Mouse (Mus musculus) liver, postnatal 0 days (tissue): ENCODE data around the gene F2r.

Source experiments
- CTCF ChIP-seq: sonication (generic); IDR thresholded peaks from 2 replicates; pipeline ENCODE4 v1.5.1; 2016; ENCODE audit warnings: antibody characterized with exemption, low read depth
- EP300 ChIP-seq: IDR thresholded peaks from 2 replicates; pipeline ENCODE4 v1.6.1; 2016; ENCODE audit warnings: antibody characterized with exemption, low read depth, mild to moderate bottlenecking

DNA sequence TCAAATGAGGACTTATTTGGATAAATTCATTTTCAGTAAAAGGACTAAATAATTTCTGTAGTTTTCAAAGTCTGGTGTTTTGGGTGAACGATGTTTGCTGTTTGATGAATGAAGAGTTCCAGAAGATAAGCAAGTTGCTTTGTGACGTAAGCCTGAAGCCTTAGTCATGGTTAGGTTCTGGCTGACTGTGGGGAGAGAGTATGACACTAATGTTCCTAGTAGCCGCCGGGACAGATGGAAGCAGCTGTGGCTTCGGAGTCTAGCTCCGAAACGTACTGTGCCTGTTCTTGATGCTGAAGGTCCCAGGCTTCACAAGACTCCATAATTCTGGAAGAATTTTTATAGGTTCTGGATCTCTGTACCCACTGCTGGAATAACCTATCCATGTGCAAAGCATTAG lies 22.9 kb downstream of the F2r start:
- TF ChIP-seq CTCF (no peak), EP300 (no peak)
